In the genomic region with DNA sequence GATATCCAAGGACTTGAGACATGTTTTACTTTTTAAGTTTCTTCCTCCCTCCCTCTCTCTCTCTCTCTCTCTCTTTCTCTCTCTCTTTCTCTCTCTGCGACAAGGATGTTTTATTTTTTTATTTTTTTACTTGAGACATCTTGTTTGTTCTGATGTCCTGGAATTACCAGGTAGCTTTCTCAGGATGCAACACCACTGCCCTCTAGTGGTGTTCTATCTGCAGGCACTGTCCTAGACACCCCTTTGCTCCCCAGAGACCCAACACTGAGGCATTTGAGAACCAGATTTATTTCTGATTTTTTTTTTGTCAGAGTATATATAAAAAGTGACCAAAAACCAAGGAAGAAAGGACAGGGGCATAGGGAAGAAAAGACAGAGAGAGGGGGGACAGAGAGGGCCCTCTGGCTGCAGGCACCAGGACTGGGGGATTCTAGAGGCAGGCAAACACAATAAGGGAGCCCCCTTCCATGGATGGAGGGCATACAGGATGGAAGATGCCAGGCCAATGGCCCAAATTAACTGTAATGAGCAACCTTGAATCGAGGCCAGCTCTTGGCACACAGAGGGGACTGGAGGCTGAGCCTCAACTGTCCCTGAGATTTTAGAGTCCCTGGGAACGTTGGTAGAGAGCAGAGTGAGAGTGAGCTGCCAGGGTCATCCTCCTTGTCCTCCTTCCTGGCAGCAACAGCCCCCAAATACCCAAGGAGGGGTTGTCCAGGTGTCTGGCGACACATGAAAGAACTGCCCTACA, we compare ENCODE assay signal across 8 mouse cellular contexts. TPM values are rescaled to one million over a fixed set of nuclear protein-coding genes. Genes with fewer than 3 reads are reported as not detected.
A peak's percentile ranks its signal among the peaks of the same experiment; 100 is the strongest.
DNase-seq lines count a peak whose midpoint lies in the region; ATAC-seq and TF ChIP-seq lines count a peak whose summit lies in the region.

No protein-coding gene starts in this region.

- no peaks in the 10 kb centered on the region for H3K36me3 ChIP-seq in spleen, adult 2 months (ENCODE audit: control insufficient read depth, insufficient read depth, low read length)

- no peaks in the 10 kb centered on the region for H3K27me3 ChIP-seq in spleen, adult 2 months (ENCODE audit: control insufficient read depth, insufficient read depth, low read length)

- peak; percentile 35; the same call in 1 of the 2 replicates for TF ChIP-seq CTCF in spleen, adult 2 months (IDR thresholded peaks at IDR 0.05; ENCODE audit: extremely low read depth, insufficient read depth, insufficient read length, insufficient replicate concordance)
- TF ChIP-seq CTCF in bone marrow, adult 2 months (IDR thresholded peaks at IDR 0.05; ENCODE audit: control insufficient read depth, insufficient read depth, low read length) = peak; percentile 50; the same call in 1 of the 2 replicates

- no peak overlapping the region for H3K4me3 ChIP-seq in spleen, adult 2 months (ENCODE audit: extremely low read depth, insufficient read depth, insufficient read length)
- H3K4me3 ChIP-seq in bone marrow, adult 2 months (replicated peaks; ENCODE audit: control insufficient read depth, low read depth, low read length) = no peak overlapping the region

- WGBS in spleen, adult 2 months = 79% methylated on average over 4 of the region's 4 CpGs
- WGBS in bone marrow, adult 2 months = 72% methylated on average over 4 of the region's 4 CpGs

- no peak for TF ChIP-seq POLR2A in spleen, adult 2 months (IDR thresholded peaks at IDR 0.05; ENCODE audit: low read depth, low read length)
- TF ChIP-seq POLR2A in bone marrow, adult 2 months (IDR thresholded peaks at IDR 0.05; ENCODE audit: borderline replicate concordance, control insufficient read depth, low read depth, low read length) = no peak

- no peak for ATAC-seq in megakaryocyte progenitor cell, adult 5-6 weeks (replicated peaks; ENCODE audit: poor library complexity)

- no peak overlapping the region for H3K27ac ChIP-seq in spleen, adult 2 months (ENCODE audit: insufficient read depth, low read length)
- no peak overlapping the region for H3K27ac ChIP-seq in bone marrow, adult 2 months (ENCODE audit: control insufficient read depth, insufficient read depth, low read depth, low read length, poor library complexity)

- intact Hi-C loops in heart, postnatal 36 days (cut with DNase I) = loop anchor here (5.0 kb wide), 1 partner anchor 408 kb away; the partner anchor contains the start of gene Ppdpf

- peak; percentile 47 for DNase-seq in heart, postnatal 4 days
- DNase-seq in heart, adult 8-10 months (ENCODE audit: low spot score) = no peak
- peak in 1 of 2 experiments; percentile 49 for DNase-seq in spleen, adult 2 months (ENCODE audit: low read depth in 1 of 2, low spot score in 2 of 2)
- no peak for DNase-seq in spleen, postnatal 14 days (ENCODE audit: low spot score in 2 of 2)
- DNase-seq in kidney, postnatal 25 days = peak; percentile 59 to 71
- DNase-seq in heart, postnatal 36 days = no peak

- peaks cover 9% of the 10 kb centered on the region for H3K4me1 ChIP-seq in spleen, adult 2 months (ENCODE audit: control insufficient read depth, insufficient read depth, insufficient read length)
- peaks cover 1% of the 10 kb centered on the region; the same call in 1 of the 2 replicates for H3K4me1 ChIP-seq in bone marrow, adult 2 months (ENCODE audit: control insufficient read depth, insufficient read depth, low read length)

RNA-seq across cellular contexts. Expression of gene Zfp512b, which starts 2.5 kb away (rescaled TPM):
- 10 to 100 TPM; 41.8 to 45.5 TPM for total RNA-seq in heart, postnatal 4 days (2021)
- 10 to 100 TPM; 11.0 to 18.7 (median 14.0) TPM for total RNA-seq in heart, adult 8-10 months (2022)
- 32.3 and 42.2 TPM in 2 replicates for polyA plus RNA-seq in spleen, adult 2 months (2012; rRNA removed)
- 12.6 and 31.9 TPM in 2 replicates for polyA plus RNA-seq in bone marrow, adult 2 months (2011; ENCODE audit: insufficient read depth, insufficient read length, low replicate concordance, missing spikeins)
- 8.1 and 13.5 TPM in 2 replicates for total RNA-seq in megakaryocyte progenitor cell, adult 5-6 weeks (2015)
- total RNA-seq in megakaryocyte progenitor cell, adult 5-6 weeks (2017) = 7.6 and 16.4 TPM in 2 replicates
- 10 to 100 TPM; 16.6 to 18.0 TPM for total RNA-seq in heart, postnatal 36 days (2021)

RNA-seq across cellular contexts. Expression of gene Prpf6, which starts 3.5 kb away (rescaled TPM):
- 10 to 100 TPM; 35.1 to 36.1 TPM for total RNA-seq in heart, postnatal 4 days (2021)
- total RNA-seq in heart, adult 8-10 months (2022) = 10 to 100 TPM; 34.3 to 42.6 (median 35.0) TPM
- polyA plus RNA-seq in spleen, adult 2 months (2012; rRNA removed) = 11.6 and 11.8 TPM in 2 replicates
- polyA plus RNA-seq in bone marrow, adult 2 months (2011; ENCODE audit: insufficient read depth, insufficient read length, low replicate concordance, missing spikeins) = 15.7 and 27.7 TPM in 2 replicates
- 19.2 and 20.3 TPM in 2 replicates for total RNA-seq in megakaryocyte progenitor cell, adult 5-6 weeks (2015)
- 79.3 and 93.2 TPM in 2 replicates for total RNA-seq in megakaryocyte progenitor cell, adult 5-6 weeks (2017)
- total RNA-seq in heart, postnatal 36 days (2021) = 10 to 100 TPM; 36.0 to 38.3 TPM

RNA-seq across cellular contexts. Expression of gene Samd10, which starts 3.9 kb away (rescaled TPM):
- total RNA-seq in heart, postnatal 4 days (2021) = 1 to 10 TPM; 4.8 to 4.9 TPM
- total RNA-seq in heart, adult 8-10 months (2022) = 1 to 10 TPM; 1.2 to 1.6 (median 1.5) TPM
- polyA plus RNA-seq in spleen, adult 2 months (2012; rRNA removed) = 15.0 and 22.8 TPM in 2 replicates
- polyA plus RNA-seq in bone marrow, adult 2 months (2011; ENCODE audit: insufficient read depth, insufficient read length, low replicate concordance, missing spikeins) = 0.75 and 6.5 TPM in 2 replicates
- total RNA-seq in megakaryocyte progenitor cell, adult 5-6 weeks (2015) = 9.0 and 10.9 TPM in 2 replicates
- 2.0 TPM in 2 replicates for total RNA-seq in megakaryocyte progenitor cell, adult 5-6 weeks (2017)
- 1 to 10 TPM; 2.3 to 2.4 TPM for total RNA-seq in heart, postnatal 36 days (2021)

RNA-seq across cellular contexts. Expression of gene Uckl1, which starts 10.4 kb away (rescaled TPM):
- total RNA-seq in heart, postnatal 4 days (2021) = 10 to 100 TPM; 50.2 to 54.5 TPM
- 10 to 100 TPM; 26.8 to 39.2 (median 35.0) TPM for total RNA-seq in heart, adult 8-10 months (2022)
- 170 and 197 TPM in 2 replicates for polyA plus RNA-seq in spleen, adult 2 months (2012; rRNA removed)
- polyA plus RNA-seq in bone marrow, adult 2 months (2011; ENCODE audit: insufficient read depth, insufficient read length, low replicate concordance, missing spikeins) = 36.5 and 129 TPM in 2 replicates
- 72.0 and 87.0 TPM in 2 replicates for total RNA-seq in megakaryocyte progenitor cell, adult 5-6 weeks (2015)
- 54.7 and 67.0 TPM in 2 replicates for total RNA-seq in megakaryocyte progenitor cell, adult 5-6 weeks (2017)
- total RNA-seq in heart, postnatal 36 days (2021) = 10 to 100 TPM; 36.6 to 47.4 TPM

Comparison
In these comparisons a context has a peak if more than half of its experiments do, and no peak if none do; other contexts are left out.
1. DNase-seq: peak in heart, postnatal 4 days (single experiment) and kidney, postnatal 25 days (2 of 2); none in heart, adult 8-10 months (single experiment), spleen, postnatal 14 days (0 of 2) and heart, postnatal 36 days (0 of 2).